Mouse (Mus musculus): ENCODE data around the gene Gm5134.
A peak's percentile ranks its signal among the peaks of the same experiment; 100 is the strongest.

- TF ChIP-seq CTCF (IDR thresholded peaks at IDR 0.05) (no peak), EP300 (IDR thresholded peaks at IDR 0.05; ENCODE audit: insufficient read depth, low read depth, low read length) (no peak), POLR2A (IDR thresholded peaks at IDR 0.05; ENCODE audit: insufficient read depth, low read depth, low read length) (0 out of 2 replicates have a peak, but pooled peaks have one; percentile 16)
These were observed 13.8 kb upstream of the Gm5134 start, which contains the start of gene Gm867 for GRCm38 (mm10) chr10:75940520-75940919.
